Mouse (Mus musculus): ENCODE results near the gene Slc25a39. TPM values are rescaled to one million over a fixed set of nuclear protein-coding genes. Genes with fewer than 3 reads are reported as not detected.
A peak's percentile ranks its signal among the peaks of the same experiment; 100 is the strongest.
"Not testable (repeated sequence)": the region's sequence is repeated elsewhere in the genome, so short reads cannot be mapped to it uniquely, and the experiment has no call there.

Slc25a39 gene
- polyA plus RNA-seq, 1 experiment: 407 TPM

DNA sequence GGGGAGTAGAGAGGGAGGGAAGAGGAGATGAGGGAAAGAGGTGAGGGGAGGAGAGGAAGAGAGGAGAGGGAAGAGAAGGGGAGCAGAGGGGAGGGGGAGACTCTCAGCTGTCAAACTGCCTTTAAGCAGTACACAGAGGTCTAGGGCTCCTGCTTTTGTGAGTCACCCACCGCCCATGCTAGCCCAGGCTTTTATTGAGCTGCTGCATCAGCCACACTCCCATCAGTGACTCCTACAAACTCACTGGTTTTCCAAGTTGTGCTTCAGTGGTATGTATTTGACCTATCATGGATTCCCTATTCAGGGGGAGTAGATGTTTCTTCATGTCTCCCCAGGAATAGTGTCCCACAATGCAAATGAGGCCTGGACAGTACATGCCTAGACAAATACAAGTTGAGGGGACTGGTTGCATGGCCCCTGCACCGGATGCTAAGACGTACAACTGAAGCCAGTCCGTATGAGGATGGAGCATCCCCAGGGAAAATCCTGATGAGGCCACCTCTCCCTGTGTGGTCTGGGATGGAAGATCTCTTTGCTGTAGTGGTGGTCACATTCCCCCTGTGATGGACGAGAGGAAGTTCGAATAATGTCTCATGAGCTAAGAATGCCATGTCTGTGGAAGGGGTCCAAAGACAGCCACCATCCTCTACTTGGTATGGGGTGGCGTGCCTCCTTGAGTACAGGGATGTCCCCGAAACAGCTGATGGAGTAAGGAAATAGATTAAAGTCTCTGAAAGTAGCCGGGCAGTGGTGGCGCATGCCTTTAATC is 7.5 kb upstream of the Slc25a39 start:
- H3K27me3 ChIP-seq (ENCODE audit: control insufficient read depth, insufficient read depth, low read length): no peaks in the 10 kb centered on the region
- no peaks in the 10 kb centered on the region for H3K4me1 ChIP-seq (ENCODE audit: control insufficient read depth, insufficient read depth, insufficient read length)
- 83% methylated on average over 10 of the region's 10 CpGs for WGBS
- no peaks in the 10 kb centered on the region for H3K36me3 ChIP-seq (ENCODE audit: control insufficient read depth, insufficient read depth, low read length)
- DNase-seq (ENCODE audit: low read depth in 1 of 2, low spot score in 2 of 2): no peak
- no peak overlapping the region for H3K4me3 ChIP-seq (ENCODE audit: extremely low read depth, insufficient read depth, insufficient read length)
- TF ChIP-seq POLR2A (IDR thresholded peaks at IDR 0.05; ENCODE audit: low read depth, low read length): no peak
- no peak for TF ChIP-seq CTCF (IDR thresholded peaks at IDR 0.05; ENCODE audit: extremely low read depth, insufficient read depth, insufficient read length, insufficient replicate concordance)
- H3K27ac ChIP-seq (ENCODE audit: insufficient read depth, low read length): no peak overlapping the region

- no peak for DNase-seq (ENCODE audit: low read depth in 1 of 2, low spot score in 2 of 2)
- TF ChIP-seq CTCF (IDR thresholded peaks at IDR 0.05; ENCODE audit: extremely low read depth, insufficient read depth, insufficient read length, insufficient replicate concordance) (no peak), POLR2A (IDR thresholded peaks at IDR 0.05; ENCODE audit: low read depth, low read length) (no peak)
- 88% methylated on average over 8 of the region's 8 CpGs for WGBS
- H3K36me3 ChIP-seq (ENCODE audit: control insufficient read depth, insufficient read depth, low read length): no peaks in the 10 kb centered on the region
- H3K4me1 ChIP-seq (ENCODE audit: control insufficient read depth, insufficient read depth, insufficient read length): no peaks in the 10 kb centered on the region
- H3K4me3 ChIP-seq (ENCODE audit: extremely low read depth, insufficient read depth, insufficient read length): no peak overlapping the region
- no peaks in the 10 kb centered on the region for H3K27me3 ChIP-seq (ENCODE audit: control insufficient read depth, insufficient read depth, low read length)
- no peak overlapping the region for H3K27ac ChIP-seq (ENCODE audit: insufficient read depth, low read length)
These were observed 5.3 kb upstream of the Slc25a39 start for GRCm38 (mm10) chr11:102413059-102413458.

DNA sequence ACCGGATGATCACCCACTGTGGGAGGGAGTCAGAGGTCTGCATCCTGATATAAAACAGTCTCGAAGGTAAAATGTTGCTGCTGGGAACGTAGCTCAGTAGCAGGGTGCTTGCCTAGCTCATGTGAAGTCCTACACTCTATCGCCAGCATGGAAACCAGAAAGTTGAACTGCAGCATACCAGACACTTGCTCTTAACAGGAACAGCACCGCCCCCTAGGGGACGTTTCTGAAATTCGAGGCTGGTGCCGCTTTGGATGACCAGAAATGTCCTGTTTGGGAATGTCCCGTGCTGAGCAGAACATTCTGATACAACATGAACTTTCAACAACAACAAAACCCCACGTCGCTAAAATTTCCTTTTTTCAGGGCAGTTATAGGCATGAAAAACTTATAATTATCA is 4.0 kb upstream of the Slc25a39 start:
- no peak overlapping the region for H3K4me3 ChIP-seq (ENCODE audit: extremely low read depth, insufficient read depth, insufficient read length)
- H3K27ac ChIP-seq (ENCODE audit: insufficient read depth, low read length): no peak overlapping the region

GRCm38 (mm10) chr11:102411061-102411460 is 3.3 kb upstream of the Slc25a39 start:
- TF ChIP-seq POLR2A (IDR thresholded peaks at IDR 0.05; ENCODE audit: low read depth, low read length) (no peak), CTCF (IDR thresholded peaks at IDR 0.05; ENCODE audit: extremely low read depth, insufficient read depth, insufficient read length, insufficient replicate concordance) (no peak)
- Histone ChIP-seq H3K27ac (ENCODE audit: insufficient read depth, low read length) (no peak overlapping the region), H3K27me3 (ENCODE audit: control insufficient read depth, insufficient read depth, low read length) (no peaks in the 10 kb centered on the region), H3K4me3 (ENCODE audit: extremely low read depth, insufficient read depth, insufficient read length) (no peak overlapping the region), H3K4me1 (ENCODE audit: control insufficient read depth, insufficient read depth, insufficient read length) (no peaks in the 10 kb centered on the region), H3K36me3 (ENCODE audit: control insufficient read depth, insufficient read depth, low read length) (no peaks in the 10 kb centered on the region)
- 88% methylated on average over 3 of the region's 3 CpGs for WGBS
- DNase-seq (ENCODE audit: low read depth in 1 of 2, low spot score in 2 of 2): no peak

More for the DNA sequence above, 4.0 kb upstream of the Slc25a39 start:
- peak; percentile 89; the same call in 1 of the 2 replicates for TF ChIP-seq CTCF (IDR thresholded peaks at IDR 0.05; ENCODE audit: extremely low read depth, insufficient read depth, insufficient read length, insufficient replicate concordance)
- TF ChIP-seq POLR2A (IDR thresholded peaks at IDR 0.05; ENCODE audit: low read depth, low read length): no peak
- Histone ChIP-seq H3K36me3 (ENCODE audit: control insufficient read depth, insufficient read depth, low read length) (no peaks in the 10 kb centered on the region), H3K4me1 (ENCODE audit: control insufficient read depth, insufficient read depth, insufficient read length) (no peaks in the 10 kb centered on the region), H3K27me3 (ENCODE audit: control insufficient read depth, insufficient read depth, low read length) (no peaks in the 10 kb centered on the region)
- DNase-seq (ENCODE audit: low read depth in 1 of 2, low spot score in 2 of 2): peak; percentile 68 to 81
- 9% methylated on average over 11 of the region's 11 CpGs for WGBS

GRCm38 (mm10) chr11:102410345-102410744 is 2.6 kb upstream of the Slc25a39 start:
- not testable (repeated sequence) for H3K36me3 ChIP-seq (ENCODE audit: control insufficient read depth, insufficient read depth, low read length); H3K4me1 ChIP-seq (ENCODE audit: control insufficient read depth, insufficient read depth, insufficient read length); H3K27ac ChIP-seq (ENCODE audit: insufficient read depth, low read length); H3K27me3 ChIP-seq (ENCODE audit: control insufficient read depth, insufficient read depth, low read length); H3K4me3 ChIP-seq (ENCODE audit: extremely low read depth, insufficient read depth, insufficient read length); DNase-seq (ENCODE audit: low read depth in 1 of 2, low spot score in 2 of 2)
- WGBS: 93% methylated on average over 3 of the region's 3 CpGs

DNA sequence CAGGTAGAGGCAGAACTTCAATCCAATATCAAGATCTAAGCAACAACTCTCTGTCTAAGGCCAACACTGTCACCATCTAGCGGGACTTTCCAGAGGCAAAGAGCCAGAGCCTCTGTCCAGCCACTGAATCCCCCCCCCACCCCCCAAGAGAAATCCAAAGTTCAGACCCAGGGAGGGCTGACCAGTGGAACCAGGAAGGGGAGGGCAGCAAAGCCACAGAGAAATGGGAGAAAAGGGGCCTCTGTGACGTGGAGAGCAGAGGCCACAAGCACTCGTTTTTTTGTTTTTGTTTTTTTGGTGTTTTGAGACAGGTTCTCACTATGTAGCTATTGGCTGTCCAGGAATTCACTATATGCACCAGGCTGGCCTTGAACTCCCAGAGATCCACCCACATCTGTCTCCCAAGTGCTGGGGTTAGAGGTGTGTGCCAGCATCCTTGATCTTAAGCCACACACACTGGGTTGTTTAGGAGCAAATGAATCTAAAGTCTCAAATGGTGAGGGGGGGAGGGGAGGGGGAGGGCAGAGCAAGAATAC is 2.1 kb upstream of the Slc25a39 start:
- H3K27ac ChIP-seq (ENCODE audit: insufficient read depth, low read length): no peak overlapping the region
- no peak for DNase-seq (ENCODE audit: low read depth in 1 of 2, low spot score in 2 of 2)

More for the DNA sequence above, 2.1 kb upstream of the Slc25a39 start:
- no peaks in the 10 kb centered on the region for H3K4me1 ChIP-seq (ENCODE audit: control insufficient read depth, insufficient read depth, insufficient read length)
- no peak overlapping the region for H3K4me3 ChIP-seq (ENCODE audit: extremely low read depth, insufficient read depth, insufficient read length)
- H3K36me3 ChIP-seq (ENCODE audit: control insufficient read depth, insufficient read depth, low read length): no peaks in the 10 kb centered on the region
- H3K27me3 ChIP-seq (ENCODE audit: control insufficient read depth, insufficient read depth, low read length): no peaks in the 10 kb centered on the region
- TF ChIP-seq POLR2A (IDR thresholded peaks at IDR 0.05; ENCODE audit: low read depth, low read length) (no peak), CTCF (IDR thresholded peaks at IDR 0.05; ENCODE audit: extremely low read depth, insufficient read depth, insufficient read length, insufficient replicate concordance) (no peak)
- WGBS: 84% methylated on average over 3 of the region's 3 CpGs
